Mouse (Mus musculus) bone marrow, adult 2 months (tissue): ENCODE data around the gene Banp.

Experiments
- CTCF ChIP-seq: fragments of 200-500 bp; IDR thresholded peaks from 2 replicates; pipeline ENCODE4 v1.5.1; 2011; ENCODE audit warnings: low read length, control low read depth; ENCODE audit not compliant: control insufficient read depth, insufficient read depth
- POLR2A ChIP-seq: fragments of 200-500 bp; IDR thresholded peaks from 2 replicates; pipeline ENCODE4 v1.6.1; 2011; ENCODE audit warnings: low read depth, mild to moderate bottlenecking, control low read depth, low read length, borderline replicate concordance; ENCODE audit not compliant: control insufficient read depth

DNA sequence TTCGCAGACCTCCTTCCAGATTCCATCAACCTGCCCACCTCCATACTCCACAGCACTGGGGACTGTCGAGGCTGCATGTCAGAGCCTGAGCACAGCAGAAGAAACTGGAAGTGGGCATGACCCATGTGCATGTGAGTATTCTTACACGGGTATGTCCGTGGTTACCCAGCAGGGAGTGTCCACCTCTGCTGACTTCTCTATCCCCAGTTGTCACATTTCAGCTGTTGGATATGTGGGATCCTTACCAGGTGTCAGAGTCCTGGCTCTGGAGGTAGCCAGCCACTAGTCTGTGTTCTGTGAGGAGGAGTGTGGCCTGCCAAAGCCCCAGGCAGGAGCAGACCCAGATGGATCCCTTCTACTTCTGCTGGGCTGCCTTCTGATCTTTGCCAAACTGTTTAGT, 89.9 kb downstream of the Banp start:
- no peak for TF ChIP-seq POLR2A
- no peak for TF ChIP-seq CTCF
